ENCODE assay signal across 9 mouse cellular contexts in the genomic region with DNA sequence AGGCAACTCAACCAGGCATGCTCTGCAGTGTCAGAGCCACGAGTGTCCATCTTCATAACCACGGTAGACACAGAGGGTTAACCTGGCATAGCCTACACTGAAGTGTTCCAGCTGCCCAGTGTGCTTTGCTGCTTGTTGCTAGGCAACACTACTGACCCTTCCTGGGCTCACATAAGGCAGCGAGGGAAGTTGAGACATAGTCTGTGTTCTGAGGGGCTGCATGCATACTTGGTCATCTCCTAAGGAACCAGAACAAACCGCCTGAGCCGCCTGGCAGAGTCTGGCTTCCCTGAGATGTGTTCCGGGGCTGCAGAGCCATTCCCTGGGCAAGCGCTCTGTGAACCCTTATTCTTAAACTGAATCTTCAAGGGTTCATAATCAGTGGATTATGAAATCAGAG. TPM values are rescaled to one million over a fixed set of nuclear protein-coding genes. Genes with fewer than 3 reads are reported as not detected.
DNase-seq lines count a peak whose midpoint lies in the region; ATAC-seq and TF ChIP-seq lines count a peak whose summit lies in the region.
"Had no signal": no experiment of that assay in that cellular context is flagged by ENCODE, and none has a peak within 500 bp of the region (broad histone marks: within the 10 kb centered on the region; RNA-seq: fewer than 3 reads in every experiment).

No protein-coding gene starts in this region.

- H3K36me3 ChIP-seq in hindbrain, embryonic 15.5 days, result no peaks in the 10 kb centered on the region
- no peaks in the 10 kb centered on the region for H3K36me3 ChIP-seq in midbrain, postnatal 0 days (ENCODE audit: insufficient read depth, low read length)

- DNase-seq in kidney, postnatal 10 days, result peak; percentile 15
- no peak for DNase-seq in kidney, adult 8-10 months
- peak; percentile 53 to 62 for DNase-seq in cerebellum, postnatal 14 days
- DNase-seq in midbrain, postnatal 0 days (ENCODE audit: low spot score), result peak; percentile 92
- DNase-seq in adrenal gland, adult 2 months, result no peak
- no peak for DNase-seq in right cerebral cortex, postnatal 25 days

- no peaks in the 10 kb centered on the region for H3K27me3 ChIP-seq in hindbrain, embryonic 15.5 days
- no peaks in the 10 kb centered on the region for H3K27me3 ChIP-seq in midbrain, postnatal 0 days (ENCODE audit: insufficient read depth, low read length)

- peak overlapping the region; percentile 33; the same call in 1 of the 2 replicates for H3K9ac ChIP-seq in hindbrain, embryonic 15.5 days
- peak overlapping the region; percentile 46; the same call in 1 of the 2 replicates for H3K9ac ChIP-seq in midbrain, postnatal 0 days (replicated peaks; ENCODE audit: low read length, poor library complexity, severe bottlenecking)

- peak overlapping the region; percentile 51 for H3K4me2 ChIP-seq in hindbrain, embryonic 15.5 days
- peak overlapping the region; percentile 37 for H3K4me2 ChIP-seq in midbrain, postnatal 0 days (ENCODE audit: low read depth, low read length, poor library complexity, severe bottlenecking)

- peak; percentile 96 for ATAC-seq in hindbrain, embryonic 15.5 days (ENCODE audit: low FRiP score, low read depth)
- peak; percentile 92 for ATAC-seq in midbrain, postnatal 0 days (ENCODE audit: low FRiP score)
- ATAC-seq in activated CD4-positive, CD25-positive, alpha-beta regulatory T cell, adult 4 months, result no peak

- peak overlapping the region; percentile 88 for H3K27ac ChIP-seq in hindbrain, embryonic 15.5 days (replicated peaks)
- H3K27ac ChIP-seq in midbrain, postnatal 0 days (ENCODE audit: low read depth, low read length), result peak overlapping the region; percentile 78
- H3K27ac ChIP-seq: macrophage had no signal

- H3K4me1 ChIP-seq in hindbrain, embryonic 15.5 days (replicated peaks), result peaks cover 21% of the 10 kb centered on the region
- peaks cover 14% of the 10 kb centered on the region; the same call in 1 of the 2 replicates for H3K4me1 ChIP-seq in midbrain, postnatal 0 days (ENCODE audit: insufficient read depth, low read length)

- H3K4me3 ChIP-seq in hindbrain, embryonic 15.5 days, result peak overlapping the region; percentile 24
- no peak overlapping the region for H3K4me3 ChIP-seq in midbrain, postnatal 0 days (ENCODE audit: low read depth, low read length)

- no peaks in the 10 kb centered on the region for H3K9me3 ChIP-seq in hindbrain, embryonic 15.5 days
- H3K9me3 ChIP-seq in midbrain, postnatal 0 days (ENCODE audit: low read length), result no peaks in the 10 kb centered on the region

- no peak for TF ChIP-seq CTCF in midbrain, postnatal 0 days (IDR thresholded peaks at IDR 0.05)

- WGBS in hindbrain, embryonic 15.5 days, result 17% methylated on average over 7 of the region's 7 CpGs
- 5% methylated on average over 7 of the region's 7 CpGs for WGBS in midbrain, postnatal 0 days

RNA-seq across cellular contexts. Expression of a gene that starts 21.0 kb away (rescaled TPM):
- 0.66 TPM in 1 of 2 replicates, not detected in the other for polyA plus RNA-seq in hindbrain, embryonic 15.5 days (2015; fragmentation: Nextera tagmentation; extraction: Ambion mirVana)
- total RNA-seq in midbrain, postnatal 0 days (2014; rRNA removed), result not detected in 2 replicates
- not detected in 2 replicates for polyA plus RNA-seq in midbrain, postnatal 0 days (2015; fragmentation: Nextera tagmentation; extraction: Ambion mirVana)
- not detected for polyA plus RNA-seq in activated CD4-positive, CD25-positive, alpha-beta regulatory T cell, adult 4 months (2017; shearing (Covaris generic))
- total RNA-seq in adrenal gland, adult 2 months (2021), result not detected
- polyA plus RNA-seq in adrenal gland, adult 2 months (2012; rRNA removed), result not detected in 2 replicates
- polyA plus RNA-seq: macrophage had no signal

RNA-seq across cellular contexts. Expression of a gene that starts 21.6 kb away (rescaled TPM):
- 2.3 and 2.5 TPM in 2 replicates for polyA plus RNA-seq in hindbrain, embryonic 15.5 days (2015; fragmentation: Nextera tagmentation; extraction: Ambion mirVana)
- 1.3 and 2.3 TPM in 2 replicates for total RNA-seq in midbrain, postnatal 0 days (2014; rRNA removed)
- polyA plus RNA-seq in midbrain, postnatal 0 days (2015; fragmentation: Nextera tagmentation; extraction: Ambion mirVana), result 2.2 and 2.6 TPM in 2 replicates
- under 1 TPM; 0.24 to 0.90 TPM for polyA plus RNA-seq in activated CD4-positive, CD25-positive, alpha-beta regulatory T cell, adult 4 months (2017; shearing (Covaris generic))
- total RNA-seq in adrenal gland, adult 2 months (2021), result not detected
- polyA plus RNA-seq in adrenal gland, adult 2 months (2012; rRNA removed), result not detected in 2 replicates
- polyA plus RNA-seq: macrophage had no signal

RNA-seq across cellular contexts. Expression of a gene that starts 49.7 kb away (rescaled TPM):
- polyA plus RNA-seq in hindbrain, embryonic 15.5 days (2015; fragmentation: Nextera tagmentation; extraction: Ambion mirVana), result 51.8 and 54.4 TPM in 2 replicates
- total RNA-seq in midbrain, postnatal 0 days (2014; rRNA removed), result 33.5 and 36.9 TPM in 2 replicates
- polyA plus RNA-seq in midbrain, postnatal 0 days (2015; fragmentation: Nextera tagmentation; extraction: Ambion mirVana), result 32.5 and 42.2 TPM in 2 replicates
- polyA plus RNA-seq in activated CD4-positive, CD25-positive, alpha-beta regulatory T cell, adult 4 months (2017; shearing (Covaris generic)), result 100 to 1,000 TPM; 109 to 118 TPM
- total RNA-seq in adrenal gland, adult 2 months (2021), result 10 to 100 TPM; 39.8 to 77.9 TPM
- 108 and 117 TPM in 2 replicates for polyA plus RNA-seq in adrenal gland, adult 2 months (2012; rRNA removed)

Comparison
In these comparisons a context has a peak if more than half of its experiments do, and no peak if none do; other contexts are left out.
1. DNase-seq: peak in kidney, postnatal 10 days (single experiment), cerebellum, postnatal 14 days (2 of 2) and midbrain, postnatal 0 days (single experiment); none in kidney, adult 8-10 months (0 of 2), adrenal gland, adult 2 months (single experiment) and right cerebral cortex, postnatal 25 days (single experiment).